16 mouse cellular contexts compared by ENCODE assay signal in genomic region chr1:136052547-136052946, GRCm38 (mm10). TPM values are rescaled to one million over a fixed set of nuclear protein-coding genes. Genes with fewer than 3 reads are reported as not detected.
DNase-seq lines count a peak whose midpoint lies in the region; ATAC-seq and TF ChIP-seq lines count a peak whose summit lies in the region.
"Had no signal": no experiment of that assay in that cellular context is flagged by ENCODE, and none has a peak within 500 bp of the region (broad histone marks: within the 10 kb centered on the region; RNA-seq: fewer than 3 reads in every experiment).

Cacna1s (plus strand) TSS chr1:136052750.

- dilution Hi-C loops in CH12.LX (cut with MboI; ENCODE audit: extremely low pct_ligation_motif_present, extremely low pct_unique_long_range_greater_than_20kb, low sequenced_read_pairs): no loop called here

- H3K9me3 ChIP-seq in kidney, embryonic 16.5 days (ENCODE audit: low read length): no peaks in the 10 kb centered on the region
- H3K9me3 ChIP-seq in CH12.LX (replicated peaks; ENCODE audit: low read length): no peaks in the 10 kb centered on the region

- TF ChIP-seq POLR2A in CH12.LX (IDR thresholded peaks at IDR 0.05; ENCODE audit: low read depth, low read length): no peak

- H3K4me2 ChIP-seq in kidney, embryonic 16.5 days (replicated peaks; ENCODE audit: low read depth, low read length): no peak within 1 kb of the TSS
- no peak within 1 kb of the TSS for H3K4me2 ChIP-seq in CH12.LX (ENCODE audit: insufficient read depth, low read depth, poor library complexity, severe bottlenecking)

- peaks cover 33% of the 10 kb centered on the region for H3K27me3 ChIP-seq in kidney, embryonic 16.5 days (ENCODE audit: insufficient read depth, low read length)
- peaks cover 52% of the 10 kb centered on the region for H3K27me3 ChIP-seq in CH12.LX (replicated peaks)

- H3K4me3 ChIP-seq in kidney, embryonic 16.5 days (ENCODE audit: low read length): no peak within 1 kb of the TSS
- H3K4me3 ChIP-seq in CH12.LX (replicated peaks in 1 of 3; ENCODE audit: low read depth in 2 of 3, low read length in 2 of 3, poor library complexity in 1 of 3): no peak within 1 kb of the TSS

- DNase-seq in heart, adult 18-20 months: no peak
- DNase-seq in heart, adult 11 months: no peak
- peak; percentile 18 to 37 for DNase-seq in kidney, postnatal 4 days
- DNase-seq in CH12.LX (ENCODE audit: extremely low read depth): no peak
- peak; percentile 80 for DNase-seq in gastrocnemius, postnatal 14 days
- no peak for DNase-seq in kidney, postnatal 25 days
- DNase-seq: adrenal gland, postnatal 14 days; cerebellum, postnatal 36 days; kidney, adult 2 months; lung, adult 2 months; spleen, adult 18-20 months; thymus, adult 18-20 months had no signal

- peaks cover 8% of the 10 kb centered on the region; the same call in 1 of the 2 replicates for H3K4me1 ChIP-seq in kidney, embryonic 16.5 days (ENCODE audit: insufficient read depth, low read length)
- no peaks in the 10 kb centered on the region for H3K4me1 ChIP-seq in CH12.LX (ENCODE audit: control insufficient read depth in 1 of 2, insufficient read depth in 2 of 2)

- ATAC-seq in kidney, embryonic 16.5 days (ENCODE audit: low FRiP score, low TSS enrichment): no peak
- no peak for ATAC-seq in erythroblast, adult 5-6 weeks (replicated peaks; ENCODE audit: low FRiP score, poor library complexity, severe bottlenecking)

- H3K27ac ChIP-seq in kidney, embryonic 16.5 days (ENCODE audit: low read length): no peak within 1 kb of the TSS
- no peak within 1 kb of the TSS for H3K27ac ChIP-seq in CH12.LX (ENCODE audit: insufficient read depth, low read depth)

- in situ Hi-C loops in CH12.LX (cut with MboI; ENCODE audit: low pct_ligation_motif_present, low pct_unique_long_range_greater_than_20kb, low sequenced_read_pairs): no loop called here

- intact Hi-C loops in gastrocnemius, postnatal 14 days (cut with DNase I; ENCODE audit: low total_unique reads): no loop called here

- TF ChIP-seq CTCF in CH12.LX (conservative IDR thresholded peaks at IDR 0.05 in 1 of 2, IDR thresholded peaks at IDR 0.05 in 1 of 2; ENCODE audit: low read depth in 2 of 2, low read length in 2 of 2): no peak

- no peak within 1 kb of the TSS for H3K9ac ChIP-seq in kidney, embryonic 16.5 days (replicated peaks; ENCODE audit: low read length)
- H3K9ac ChIP-seq in CH12.LX (ENCODE audit: insufficient read depth, low read depth): no peak within 1 kb of the TSS

- WGBS in kidney, embryonic 16.5 days: 32% methylated on average over 11 of the region's 11 CpGs

- H3K79me2 ChIP-seq in CH12.LX (replicated peaks; ENCODE audit: control insufficient read depth, extremely low read depth, insufficient read depth, poor library complexity, severe bottlenecking): no peaks in the 10 kb centered on the region

- TF ChIP-seq EP300 in CH12.LX (IDR thresholded peaks at IDR 0.05; ENCODE audit: low read length): no peak

- no peaks in the 10 kb centered on the region for H3K36me3 ChIP-seq in kidney, embryonic 16.5 days (ENCODE audit: insufficient read depth, low read length)
- no peaks in the 10 kb centered on the region for H3K36me3 ChIP-seq in CH12.LX (replicated peaks in 1 of 2; ENCODE audit: control insufficient read depth in 1 of 2, insufficient read depth in 1 of 2, low read length in 1 of 2)
- H3K36me3 ChIP-seq: G1E had no signal

- TF ChIP-seq RAD21 in CH12.LX (IDR thresholded peaks at IDR 0.05; ENCODE audit: low read depth, low read length): no peak

TF ChIP-seq in CH12.LX, 34 proteins besides CTCF, POLR2A, EP300 and RAD21:
- no peak for TF ChIP-seq E2F4 (IDR thresholded peaks at IDR 0.05; ENCODE audit: insufficient replicate concordance, low read depth, low read length)
- TF ChIP-seq POLR2AphosphoS2 (IDR thresholded peaks at IDR 0.05; ENCODE audit: low read depth, low read length): no peak
- no peak for TF ChIP-seq JUN (IDR thresholded peaks at IDR 0.05; ENCODE audit: insufficient read depth, low read depth, low read length)
- TF ChIP-seq MXI1 (IDR thresholded peaks at IDR 0.05; ENCODE audit: low read depth, low read length): no peak
- no peak for TF ChIP-seq ZC3H11A (IDR thresholded peaks at IDR 0.05; ENCODE audit: low read depth, low read length)
- no peak for TF ChIP-seq MYC (IDR thresholded peaks at IDR 0.05; ENCODE audit: low read depth, low read length)
- no peak for TF ChIP-seq SMC3 (IDR thresholded peaks at IDR 0.05; ENCODE audit: low read depth, low read length)
- no peak for TF ChIP-seq USF2 (conservative IDR thresholded peaks at IDR 0.05; ENCODE audit: low read depth, low read length)
- no peak for TF ChIP-seq ELF1 (IDR thresholded peaks at IDR 0.05; ENCODE audit: low read depth, low read length)
- no peak for TF ChIP-seq JUND (conservative IDR thresholded peaks at IDR 0.05; ENCODE audit: low read depth, low read length)

RNA-seq across cellular contexts. Expression of gene Cacna1s, which starts in this region (rescaled TPM):
- total RNA-seq in heart, adult 18-20 months (2021): 10 to 100 TPM; 16.4 to 18.1 TPM
- 0.36 TPM in 2 replicates for polyA plus RNA-seq in kidney, embryonic 16.5 days (2015; fragmentation: Nextera tagmentation; extraction: Ambion mirVana)
- 54.0 and 61.7 TPM in 2 replicates for total RNA-seq in CH12.LX (2012; rRNA removed)
- 84.1 and 90.0 TPM in 2 replicates for total RNA-seq in CH12.LX (2014; rRNA removed)
- 33.9 and 42.5 TPM in 2 replicates for polyA plus RNA-seq in CH12.LX (2012; ENCODE audit: insufficient read length, low read depth)
- 100 to 1,000 TPM; 557 to 583 TPM for total RNA-seq in gastrocnemius, postnatal 14 days (2021)
- not detected in 2 replicates for total RNA-seq in erythroblast, adult 5-6 weeks (2015; ENCODE audit: low replicate concordance)
- not detected in 2 replicates for total RNA-seq in erythroblast, adult 5-6 weeks (2017; ENCODE audit: low replicate concordance)
- total RNA-seq: megakaryocyte progenitor cell, adult 5-6 weeks had no signal
- polyA plus RNA-seq: G1E had no signal

Comparison
In these comparisons a context has a peak if more than half of its experiments do, and no peak if none do; other contexts are left out.
1. RNA of gene Cacna1s (total RNA-seq): 557 to 583 TPM in gastrocnemius, postnatal 14 days, 54.0 to 90.0 TPM in CH12.LX and 16.4 to 18.1 TPM in heart, adult 18-20 months; not detected in erythroblast, adult 5-6 weeks; every median in the first group is over 10 times any median in the second.
2. RNA of gene Cacna1s (total RNA-seq): 557 to 583 TPM in gastrocnemius, postnatal 14 days; 54.0 to 90.0 TPM in CH12.LX and 16.4 to 18.1 TPM in heart, adult 18-20 months; every median in the first group is over 4 times any median in the second.
3. RNA of gene Cacna1s (polyA plus RNA-seq): 33.9 to 42.5 TPM in CH12.LX; 0.36 TPM in kidney, embryonic 16.5 days; every median in the first group is over 10 times any median in the second.
4. DNase-seq: peak in kidney, postnatal 4 days (2 of 2) and gastrocnemius, postnatal 14 days (single experiment); none in heart, adult 18-20 months (0 of 2), heart, adult 11 months (single experiment), CH12.LX (single experiment) and kidney, postnatal 25 days (0 of 2).